Mouse (Mus musculus) myocyte (in vitro differentiated cells): Measurements from ENCODE around the gene Sema3b.
A peak's percentile ranks its signal among the peaks of the same experiment; 100 is the strongest.

Source experiments
- MAX ChIP-seq: IDR thresholded peaks from one replicate; pipeline ENCODE4 v1.6.1; 2011; ENCODE audit warnings: low read depth, mild to moderate bottlenecking, control low read depth
- POLR2A ChIP-seq: IDR thresholded peaks from one replicate; pipeline ENCODE4 v1.6.1; 2011; ENCODE audit warnings: low read depth, mild to moderate bottlenecking, control low read depth, moderate library complexity; ENCODE audit not compliant: insufficient read length

DNA sequence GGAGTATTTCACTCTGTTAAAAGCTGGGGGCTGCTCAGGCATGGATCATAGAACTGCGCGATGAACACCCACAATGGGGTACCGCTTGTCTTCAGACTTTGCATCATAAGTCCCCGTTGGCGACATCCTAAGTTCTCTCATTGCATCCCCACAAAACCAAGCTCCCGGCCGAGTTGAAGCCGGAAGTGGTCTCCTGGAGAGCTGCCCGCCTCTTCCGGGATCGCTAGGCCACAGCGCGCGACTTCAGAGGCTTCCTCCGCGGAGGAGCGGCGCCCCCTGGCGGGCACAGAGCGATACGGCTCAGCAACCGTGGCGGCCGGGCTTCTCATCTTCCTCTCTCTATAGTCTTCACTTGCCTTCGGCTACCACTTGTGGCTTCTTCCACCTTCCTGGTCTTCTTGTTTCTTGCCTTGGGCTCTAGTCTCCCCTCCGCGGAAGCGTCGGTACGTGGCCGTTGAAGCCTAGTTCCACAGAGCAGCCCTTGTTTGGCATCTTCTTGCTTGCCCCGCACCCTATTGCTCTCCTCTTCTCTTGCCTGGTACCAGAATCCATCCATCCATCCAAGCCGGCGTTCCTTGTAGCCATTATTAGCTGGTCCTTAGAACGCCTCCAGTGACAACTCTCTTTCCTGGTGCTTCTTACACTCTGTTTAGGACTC, 35.6 kb upstream of the Sema3b start:
- TF ChIP-seq POLR2A (peak; percentile 23), MAX (no peak)
